Mouse (Mus musculus) liver, embryonic 11.5 days (tissue): ENCODE data around the gene Gast. TPM values are rescaled to one million over a fixed set of nuclear protein-coding genes. Genes with fewer than 3 reads are reported as not detected.

Source experiments
- ATAC-seq: fragments of 200-750 bp; cut with Nextera tagmentation; replicated peaks from 2 replicates; pipeline ENCODE4 v1.8.0; 2017; ENCODE audit warnings: moderate number of reproducible peaks, mild to moderate bottlenecking, moderate TSS enrichment, moderate library complexity; ENCODE audit not compliant: low FRiP score
- DNase-seq: peaks from one replicate; pipeline ENCODE4 v3.0.0-alpha.2; 2017; ENCODE audit warnings: low spot score
- H3K27ac ChIP-seq: fragments of 300-500 bp; sonication (generic); 2 replicates; pipeline ENCODE4 v1.5.1; 2014; ENCODE audit warnings: mild to moderate bottlenecking, low read depth, low read length, control low read depth
- H3K27me3 ChIP-seq: fragments of 300-500 bp; sonication (generic); replicated peaks from 2 replicates; pipeline ENCODE4 v1.6.1; 2014; ENCODE audit warnings: low read length, mixed read lengths; ENCODE audit not compliant: control insufficient read depth, insufficient read depth
- H3K36me3 ChIP-seq: fragments of 300-500 bp; sonication (generic); 2 replicates; pipeline ENCODE4 v1.6.1; 2014; ENCODE audit warnings: mild to moderate bottlenecking, low read length, moderate library complexity, mixed read lengths; ENCODE audit not compliant: control insufficient read depth, insufficient read depth
- H3K4me1 ChIP-seq: fragments of 300-500 bp; sonication (generic); replicated peaks from 2 replicates; pipeline ENCODE4 v1.6.1; 2014; ENCODE audit warnings: low read length, mixed read lengths; ENCODE audit not compliant: control insufficient read depth, insufficient read depth
- H3K4me2 ChIP-seq: fragments of 300-500 bp; sonication (generic); 2 replicates; pipeline ENCODE4 v1.6.1; 2014; ENCODE audit warnings: mild to moderate bottlenecking, control low read depth, moderate library complexity
- H3K4me3 ChIP-seq: fragments of 300-500 bp; sonication (generic); 2 replicates; pipeline ENCODE4 v1.5.1; 2014; ENCODE audit warnings: low read depth, low read length, control low read depth
- H3K9ac ChIP-seq: fragments of 300-500 bp; sonication (generic); 2 replicates; pipeline ENCODE4 v1.6.1; 2014; ENCODE audit warnings: low read depth, low read length, control low read depth
- H3K9me3 ChIP-seq: fragments of 300-500 bp; sonication (generic); 2 replicates; pipeline ENCODE4 v1.6.1; 2016; ENCODE audit warnings: low read length, inconsistent platforms, mixed read lengths; ENCODE audit not compliant: control insufficient read depth
- WGBS: fragments of 180-500 bp; shearing (Covaris S2); extraction: QIAGEN DNeasy Blood & Tissue Kit; methylation state at CpG from one replicate; pipeline ENCODE4 v1.1.7; 2014; 5-methylcytosine and 5-hydroxymethylcytosine counted together
- polyA plus RNA-seq: library from polyadenylated mRNA; unstranded; fragments of >200 nt; fragmentation: Nextera tagmentation; extraction: Ambion mirVana; gene quantifications from 2 replicates; pipeline ENCODE4 v1.2.1, GENCODE M21; 2014

Gene Gast
- polyA plus RNA-seq, 1 experiment from 2014 or later = not detected

DNA sequence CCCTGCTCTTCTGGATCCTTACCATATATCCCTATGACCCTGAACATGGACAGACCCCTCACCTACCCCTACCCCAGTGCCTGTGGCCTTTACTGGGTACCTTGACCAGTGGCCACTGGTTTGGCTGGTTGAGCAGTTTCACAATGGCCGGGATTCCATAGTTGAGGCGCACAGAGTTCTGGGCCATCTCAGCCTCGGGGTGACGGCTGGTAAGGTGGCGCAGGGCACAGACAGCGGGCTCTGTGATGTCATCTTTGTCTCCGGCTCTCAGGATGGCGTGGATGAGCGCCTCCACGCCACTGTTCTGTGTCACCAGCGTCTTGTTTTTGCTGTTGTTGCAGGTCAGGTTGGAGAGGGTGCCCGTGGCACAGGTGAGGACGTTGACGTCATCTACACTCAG is 43.8 kb downstream of the Gast start:
- Histone ChIP-seq H3K4me3 (no peak overlapping the region), H3K4me1 (no peaks in the 10 kb centered on the region), H3K4me2 (no peak overlapping the region), H3K27ac (no peak overlapping the region), H3K9me3 (no peaks in the 10 kb centered on the region), H3K27me3 (no peaks in the 10 kb centered on the region), H3K9ac (no peak overlapping the region), H3K36me3 (peaks cover 33% of the 10 kb centered on the region)
- DNase-seq (no peak), ATAC-seq (no peak)
- 89% methylated on average over 14 of the region's 14 CpGs for WGBS

DNA sequence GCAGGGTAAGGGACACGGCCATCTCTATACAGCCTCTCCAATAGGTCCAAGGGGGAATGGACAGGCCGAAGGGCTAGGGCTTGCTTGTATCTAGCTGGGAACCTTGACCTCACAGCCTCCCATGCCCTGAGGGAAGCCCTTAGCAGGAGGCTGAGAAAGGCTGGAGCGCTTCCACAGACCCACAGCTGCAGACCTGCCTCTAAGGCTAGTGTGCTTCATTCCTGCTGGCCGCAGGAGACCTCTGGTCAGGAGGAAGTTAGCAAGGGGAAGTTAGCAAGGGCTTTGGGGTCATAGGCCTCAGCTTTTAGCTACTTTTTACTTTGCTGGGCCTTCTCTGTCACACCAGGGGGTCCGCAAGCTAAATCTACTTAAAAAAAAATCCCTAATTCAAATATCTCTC is 44.2 kb downstream of the Gast start:
- no peaks in the 10 kb centered on the region for H3K4me1 ChIP-seq
- H3K36me3 ChIP-seq = peaks cover 37% of the 10 kb centered on the region
- ATAC-seq (no peak), DNase-seq (no peak)
- H3K27me3 ChIP-seq = no peaks in the 10 kb centered on the region
- no peaks in the 10 kb centered on the region for H3K9me3 ChIP-seq
- 78% methylated on average over 5 of the region's 5 CpGs for WGBS
- no peak overlapping the region for H3K9ac ChIP-seq
- no peak overlapping the region for H3K27ac ChIP-seq
- H3K4me3 ChIP-seq = no peak overlapping the region
- no peak overlapping the region for H3K4me2 ChIP-seq

DNA sequence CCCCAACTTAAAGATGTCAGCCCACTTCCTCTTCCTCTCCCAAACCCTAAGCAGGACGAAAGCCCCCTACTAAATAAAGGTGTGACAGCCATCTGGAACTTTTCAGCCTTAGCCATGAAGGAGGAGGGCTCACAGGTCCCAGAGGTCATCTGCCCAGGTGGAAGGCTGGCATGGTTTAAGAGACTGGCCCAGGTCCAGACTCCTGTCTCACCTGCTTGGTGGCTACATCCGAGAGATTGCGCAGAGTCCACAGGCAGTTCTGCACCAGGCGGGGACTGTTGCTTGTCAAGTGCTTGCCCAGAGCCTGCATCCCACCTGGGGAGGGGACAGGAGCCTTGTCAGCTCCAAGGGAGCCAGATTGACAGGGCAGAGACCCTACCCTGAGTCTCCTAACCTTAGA is 45.1 kb downstream of the Gast start:
- no peak overlapping the region for H3K27ac ChIP-seq
- H3K4me1 ChIP-seq = no peaks in the 10 kb centered on the region
- H3K4me2 ChIP-seq = no peak overlapping the region
- DNase-seq = no peak
- H3K4me3 ChIP-seq = no peak overlapping the region
- no peaks in the 10 kb centered on the region for H3K27me3 ChIP-seq
- H3K9me3 ChIP-seq = no peaks in the 10 kb centered on the region
- no peak overlapping the region for H3K9ac ChIP-seq
- 82% methylated on average over 4 of the region's 4 CpGs for WGBS
- H3K36me3 ChIP-seq = peaks cover 38% of the 10 kb centered on the region
- ATAC-seq = no peak

DNA sequence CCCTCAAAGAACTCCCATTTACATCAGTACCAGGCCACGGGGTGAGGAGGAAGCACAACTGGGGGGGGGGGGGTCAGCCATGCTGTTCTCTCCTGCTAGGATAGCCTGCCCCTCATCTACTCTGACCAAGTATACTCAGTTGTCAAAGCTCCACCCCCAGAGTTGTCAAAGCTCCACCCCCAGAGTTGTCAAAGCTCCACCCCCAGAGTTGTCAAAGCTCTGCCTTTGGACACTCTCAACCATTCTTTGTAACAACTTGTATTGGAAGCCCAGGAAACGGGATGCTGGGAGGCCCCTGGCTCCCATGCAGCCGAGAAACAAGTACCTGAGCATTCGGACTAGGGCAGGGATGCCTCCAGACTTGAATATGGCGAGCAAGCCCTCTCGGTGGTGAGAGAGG is 48.5 kb downstream of the Gast start:
- H3K27ac ChIP-seq = no peak overlapping the region
- WGBS = 79% methylated on average over 6 of the region's 6 CpGs
- H3K9ac ChIP-seq = no peak overlapping the region
- no peak for DNase-seq
- H3K36me3 ChIP-seq = peaks cover 33% of the 10 kb centered on the region
- H3K9me3 ChIP-seq = no peaks in the 10 kb centered on the region
- no peak for ATAC-seq
- no peaks in the 10 kb centered on the region for H3K27me3 ChIP-seq
- H3K4me2 ChIP-seq = no peak overlapping the region
- peaks cover 6% of the 10 kb centered on the region for H3K4me1 ChIP-seq
- no peak overlapping the region for H3K4me3 ChIP-seq

DNA sequence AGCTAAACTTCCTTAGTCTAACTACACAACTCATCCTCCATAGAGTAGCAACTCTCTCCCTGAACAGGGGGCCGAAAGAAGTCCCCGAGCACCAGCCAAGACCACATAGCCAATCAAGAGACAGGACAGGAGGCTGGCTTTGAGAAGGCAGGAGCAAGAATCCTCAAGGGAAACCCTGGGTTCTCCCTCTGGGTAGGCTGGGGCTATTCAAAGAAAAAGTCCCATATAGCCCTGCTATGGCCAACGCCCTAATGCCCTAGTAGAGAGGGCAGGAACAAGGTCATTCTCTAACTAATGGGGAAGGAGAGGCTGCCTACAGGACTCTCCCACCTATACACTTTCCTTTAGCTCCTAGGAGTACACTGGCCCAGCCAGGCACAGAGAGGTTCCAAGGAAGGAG is 50.8 kb downstream of the Gast start:
- no peak for ATAC-seq
- Histone ChIP-seq H3K4me2 (no peak overlapping the region), H3K9me3 (no peaks in the 10 kb centered on the region), H3K9ac (no peak overlapping the region), H3K4me1 (peaks cover 22% of the 10 kb centered on the region), H3K27me3 (no peaks in the 10 kb centered on the region), H3K27ac (no peak overlapping the region), H3K36me3 (peaks cover 24% of the 10 kb centered on the region), H3K4me3 (no peak overlapping the region)
- DNase-seq = no peak
- 79% methylated on average over 3 of the region's 3 CpGs for WGBS

DNA sequence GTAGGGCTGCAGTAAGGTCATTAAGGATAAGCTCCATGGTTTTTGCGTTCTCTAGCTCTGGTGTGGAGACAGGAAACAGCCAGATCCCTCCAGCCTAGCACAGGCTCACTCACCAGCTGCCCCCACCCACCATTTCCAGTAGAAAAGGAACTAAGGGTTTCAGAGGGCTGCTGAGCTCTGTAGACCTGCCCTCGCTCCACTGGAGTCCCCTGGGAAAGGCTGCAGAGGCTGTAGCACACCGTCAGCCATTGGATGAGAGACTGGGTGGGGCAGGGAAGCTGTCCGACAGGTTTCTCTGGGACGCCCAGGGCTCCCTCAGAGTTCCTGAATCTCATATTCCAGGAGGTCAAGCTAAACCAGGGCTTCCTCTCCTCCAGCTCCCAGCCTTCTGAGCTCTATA is 52.4 kb downstream of the Gast start:
- Histone ChIP-seq H3K36me3 (peaks cover 17% of the 10 kb centered on the region), H3K27me3 (no peaks in the 10 kb centered on the region), H3K4me1 (peaks cover 35% of the 10 kb centered on the region), H3K9me3 (no peaks in the 10 kb centered on the region), H3K9ac (no peak overlapping the region), H3K27ac (no peak overlapping the region), H3K4me2 (no peak overlapping the region), H3K4me3 (no peak overlapping the region)
- 39% methylated on average over 5 of the region's 5 CpGs for WGBS
- ATAC-seq (no peak), DNase-seq (no peak)

Other genes with a start within 250 kb of the Gast start
- not detected in 2 replicates for gene Krt32, start 246.2 kb upstream of the Gast start, polyA plus RNA-seq
- not detected in 2 replicates for gene Krt35, start 238.2 kb upstream of the Gast start, polyA plus RNA-seq
- not detected in 2 replicates for gene Krt36, start 228.8 kb upstream of the Gast start, polyA plus RNA-seq
- gene Krt13, start 212.8 kb upstream of the Gast start, polyA plus RNA-seq = 0.14 TPM in 1 of 2 replicates, not detected in the other
- gene Krt15, start 198.5 kb upstream of the Gast start, polyA plus RNA-seq = 0.25 TPM in 1 of 2 replicates, not detected in the other
- gene Krt19, start 185.7 kb upstream of the Gast start, polyA plus RNA-seq = 9.6 and 12.4 TPM in 2 replicates
- gene Krt9, start 141.2 kb upstream of the Gast start, polyA plus RNA-seq = not detected in 2 replicates
- gene Krt14, start 126.9 kb upstream of the Gast start, polyA plus RNA-seq = 2.1 and 2.3 TPM in 2 replicates
- gene Krt16, start 85.5 kb upstream of the Gast start, polyA plus RNA-seq = not detected in 2 replicates
- gene Krt17, start 73.4 kb upstream of the Gast start, polyA plus RNA-seq = 0.32 and 0.42 TPM in 2 replicates
- not detected in 2 replicates for gene Krt42, start 64.5 kb upstream of the Gast start, polyA plus RNA-seq
- 2,121 and 2,222 TPM in 2 replicates for gene Eif1, start 14.5 kb upstream of the Gast start, polyA plus RNA-seq
- 0.82 and 1.5 TPM in 2 replicates for gene Hap1, start 21.7 kb downstream of the Gast start, polyA plus RNA-seq
- 38.8 and 41.6 TPM in 2 replicates for gene Jup, start 63.4 kb downstream of the Gast start, polyA plus RNA-seq
- 24.5 and 25.8 TPM in 2 replicates for gene P3h4, start 80.4 kb downstream of the Gast start, polyA plus RNA-seq
- 39.9 and 43.2 TPM in 2 replicates for gene Fkbp10, start 81.3 kb downstream of the Gast start, polyA plus RNA-seq
- gene Nt5c3b, start 107.4 kb downstream of the Gast start, polyA plus RNA-seq = 70.4 and 74.0 TPM in 2 replicates
- gene Klhl10, start 107.5 kb downstream of the Gast start, polyA plus RNA-seq = 0.31 and 0.36 TPM in 2 replicates
- 6.3 and 6.7 TPM in 2 replicates for gene Klhl11, start 138.3 kb downstream of the Gast start, polyA plus RNA-seq
- 159 and 194 TPM in 2 replicates for gene Acly, start 193.6 kb downstream of the Gast start, polyA plus RNA-seq
- 0.18 and 0.26 TPM in 2 replicates for gene Ttc25, start 211.2 kb downstream of the Gast start, polyA plus RNA-seq
- gene Cnp, start 240.5 kb downstream of the Gast start, polyA plus RNA-seq = 19.4 and 19.7 TPM in 2 replicates